Mouse (Mus musculus): ENCODE measurements around the gene Gm826.

Gm826 gene

DNA sequence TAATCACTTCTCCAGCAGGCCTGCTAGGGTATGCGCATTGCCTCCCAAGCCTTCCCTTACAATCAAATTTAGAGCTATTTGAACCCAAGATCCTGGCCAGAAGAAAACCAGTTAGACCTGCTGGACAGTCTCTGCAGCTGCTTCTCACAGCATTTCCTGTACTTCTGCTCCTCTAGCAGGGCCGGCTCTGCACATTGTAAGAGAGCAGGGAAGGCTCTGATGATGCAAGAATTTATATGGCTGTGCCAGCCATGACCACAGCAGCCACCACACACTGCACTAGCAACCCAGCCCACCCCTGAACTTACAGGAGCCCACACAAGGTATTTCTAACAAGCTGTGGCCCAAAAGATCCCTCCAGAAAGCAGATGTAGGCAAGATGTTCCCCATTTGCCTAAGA lies 19.6 kb upstream of the Gm826 start:
- peak; percentile 21 for DNase-seq (ENCODE audit: low spot score)

DNA sequence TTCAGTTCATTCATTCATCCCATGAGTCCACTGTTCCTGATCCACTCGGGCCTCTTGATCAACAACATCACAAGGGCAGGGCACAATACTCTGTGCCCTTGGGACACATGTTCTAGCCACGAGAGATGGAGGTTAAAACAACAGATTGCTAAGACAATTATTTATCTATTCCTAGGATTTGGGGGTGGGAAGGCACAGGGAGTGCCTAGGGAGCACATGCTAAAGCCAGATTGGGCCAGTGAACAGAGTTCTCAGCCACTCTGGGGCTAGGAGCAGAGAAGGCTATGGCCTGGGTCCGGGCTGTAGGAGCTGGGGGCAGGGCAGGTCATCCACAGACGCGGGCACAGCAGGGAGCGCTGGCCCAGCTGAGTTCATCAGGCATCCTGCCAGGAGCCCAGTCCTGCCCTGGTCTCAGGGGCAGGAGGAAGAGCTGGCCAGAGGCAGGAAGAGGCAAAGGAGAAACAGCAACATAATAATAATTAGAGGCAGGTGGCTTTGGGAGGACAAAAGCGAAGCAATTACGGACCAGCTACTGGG lies 17.1 kb upstream of the Gm826 start:
- DNase-seq (ENCODE audit: low spot score), result peak; percentile 47

DNA sequence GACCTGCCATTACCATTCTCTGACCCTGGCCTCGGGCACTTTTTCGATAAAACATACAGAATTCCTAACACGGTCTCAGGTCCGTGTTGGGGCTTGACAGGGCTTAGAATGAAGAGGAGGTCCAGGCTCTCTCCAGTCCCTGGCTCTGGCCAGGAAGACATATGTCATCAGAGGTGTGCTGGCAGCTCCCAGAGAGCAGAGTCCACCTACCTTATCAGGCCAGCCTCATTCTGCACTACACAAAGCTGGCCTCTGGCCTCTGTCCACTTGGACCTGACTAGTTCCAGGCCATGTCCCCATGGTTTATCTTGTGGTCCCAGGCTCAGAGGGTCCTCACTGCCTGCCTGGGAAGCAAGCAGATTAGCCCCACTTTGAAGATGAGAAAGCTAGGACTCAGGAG lies 15.6 kb upstream of the Gm826 start:
- no peak for DNase-seq (ENCODE audit: low spot score)

DNA sequence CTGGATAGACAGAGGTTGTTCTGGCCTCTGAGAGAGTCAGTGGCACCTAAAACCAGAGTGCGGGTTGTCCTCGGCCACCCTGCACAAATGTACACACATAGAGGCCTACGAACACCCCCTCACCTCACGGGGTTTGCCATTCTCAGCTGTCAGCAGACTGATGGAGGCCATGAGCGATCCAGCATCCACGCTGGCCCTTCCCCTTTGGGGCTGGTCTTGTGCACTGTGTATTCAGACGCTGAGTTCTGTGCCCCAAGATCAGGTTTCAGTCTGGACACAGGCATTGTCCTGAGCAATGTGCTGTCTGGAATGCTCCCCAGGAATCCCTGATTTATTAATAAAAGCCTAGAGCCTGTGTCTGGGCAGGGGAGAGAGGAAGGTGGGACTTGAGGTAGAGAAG lies 14.8 kb upstream of the Gm826 start:
- no peak for DNase-seq (ENCODE audit: low spot score)

DNA sequence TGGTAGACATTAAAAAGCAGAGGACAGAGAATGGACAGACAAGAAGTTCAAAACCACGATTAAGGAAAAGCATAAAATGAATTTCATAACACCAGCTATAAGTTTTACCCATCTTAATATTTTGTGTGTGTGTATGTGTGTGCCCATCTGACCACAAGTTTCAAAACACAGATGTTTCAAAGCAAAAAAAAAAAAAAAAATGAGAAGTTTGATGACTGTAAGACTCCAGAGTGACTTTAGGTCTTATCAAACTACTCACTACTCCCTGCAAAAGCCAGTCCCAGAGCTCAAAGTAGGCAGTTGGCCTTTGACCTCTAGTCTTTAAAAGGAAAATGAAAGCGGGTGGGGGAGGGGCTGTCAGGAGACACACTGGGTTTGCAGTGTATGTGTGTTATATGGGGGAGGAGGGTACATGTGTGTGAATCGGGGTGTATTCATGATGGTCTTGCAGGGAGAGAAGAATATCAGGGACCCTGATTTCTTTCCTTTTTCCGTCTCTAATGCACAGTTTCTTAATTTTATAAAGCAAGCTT lies 14.2 kb upstream of the Gm826 start:
- DNase-seq (ENCODE audit: low spot score), result no peak

DNA sequence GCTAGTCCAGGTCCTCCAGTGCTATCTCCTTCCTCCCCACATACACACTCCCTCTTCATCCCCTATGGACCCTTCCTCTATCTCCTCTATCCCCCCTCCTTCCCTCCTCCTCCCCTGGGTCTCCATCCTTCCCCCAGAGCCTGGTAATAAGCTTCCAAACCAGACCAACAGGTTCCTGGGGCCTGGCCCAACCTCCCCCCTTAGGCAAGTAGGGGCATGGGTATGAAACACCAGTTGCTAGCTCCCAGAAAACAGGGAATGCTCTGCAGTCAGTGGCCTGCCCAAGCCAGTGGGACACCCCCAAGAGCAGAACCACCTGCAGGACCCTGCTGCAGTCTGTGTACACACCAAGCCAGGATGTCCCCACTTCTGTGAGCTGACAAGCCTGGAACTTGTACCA lies 11.7 kb upstream of the Gm826 start:
- no peak for DNase-seq (ENCODE audit: low spot score)

DNA sequence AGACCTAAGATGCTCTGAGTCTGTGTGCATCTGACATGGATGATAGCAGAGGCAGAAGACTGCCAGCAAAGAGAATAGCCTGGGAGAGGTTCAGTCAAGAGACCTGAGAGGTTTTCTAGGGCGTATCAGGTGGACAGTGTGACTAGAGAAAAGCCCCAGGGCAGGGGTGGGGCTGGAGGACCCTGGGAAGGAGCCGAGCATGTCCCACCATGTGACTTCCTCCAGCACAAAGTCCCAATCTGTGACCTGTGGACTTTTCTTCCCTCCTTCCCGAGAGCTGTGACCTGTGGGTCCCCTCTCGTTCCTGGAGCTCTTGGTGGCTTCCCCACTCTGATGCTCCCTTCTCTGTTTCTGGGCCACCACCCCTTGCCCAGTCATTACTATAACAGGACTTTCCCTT lies 6.2 kb upstream of the Gm826 start:
- no peak for DNase-seq (ENCODE audit: low spot score)

DNA sequence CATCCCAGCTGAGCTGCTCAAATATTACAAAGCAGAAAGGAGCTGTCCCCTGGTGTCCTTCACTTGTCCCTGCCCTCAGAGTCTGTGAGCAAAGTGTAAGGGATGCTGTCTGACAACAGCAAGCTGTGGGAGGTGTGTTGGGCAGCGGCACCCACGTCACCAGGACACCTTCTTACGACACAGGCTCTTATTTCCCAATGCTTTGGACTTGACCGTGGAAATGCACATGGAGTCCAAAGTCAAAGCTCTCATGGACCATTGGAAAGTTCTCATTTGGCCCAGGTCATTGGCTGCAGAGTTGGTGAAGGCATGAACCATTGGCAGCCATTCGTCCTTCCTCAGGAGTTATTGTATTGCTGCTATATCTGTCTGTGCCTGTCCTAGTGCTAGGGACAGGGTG lies 5.6 kb upstream of the Gm826 start:
- DNase-seq (ENCODE audit: low spot score), result no peak

DNA sequence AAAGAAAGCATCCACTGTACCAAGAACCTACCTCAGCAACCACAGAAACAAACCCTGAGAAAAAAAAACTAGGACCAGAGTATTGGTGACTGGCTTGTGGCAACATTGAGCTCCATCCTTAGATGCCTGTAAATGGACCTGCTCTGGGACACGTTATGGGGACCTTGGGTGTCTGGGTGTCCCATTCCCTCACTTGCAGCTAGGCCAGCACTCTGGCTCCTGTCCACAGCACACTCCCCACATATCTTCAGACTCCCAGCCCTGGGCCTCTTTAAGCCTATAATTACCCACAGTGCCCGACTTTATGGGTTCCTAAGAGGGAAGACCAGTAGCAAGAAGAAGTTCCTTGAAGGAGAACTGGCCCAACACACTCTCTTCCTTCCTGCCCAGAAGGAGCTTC lies 2.1 kb upstream of the Gm826 start:
- DNase-seq (ENCODE audit: low spot score), result no peak

DNA sequence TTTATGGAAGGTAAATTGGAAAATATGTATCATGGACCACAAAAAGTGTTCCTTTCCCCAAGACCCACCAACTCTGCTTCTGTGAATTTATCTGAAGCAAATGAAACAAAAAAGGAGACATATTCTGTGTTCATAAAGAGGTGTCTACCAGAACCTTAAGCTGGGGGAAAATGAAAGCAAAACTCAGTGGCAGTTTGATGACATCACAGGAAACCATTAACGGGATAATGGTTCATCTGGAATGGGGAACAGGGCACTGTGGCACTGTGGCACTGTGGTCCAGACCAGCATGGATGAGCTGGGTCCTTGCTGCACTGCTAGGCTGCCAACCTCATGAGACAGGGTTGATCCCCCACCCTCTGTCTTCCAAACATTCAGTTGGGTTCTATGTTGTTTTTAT lies 1.1 kb upstream of the Gm826 start:
- DNase-seq (ENCODE audit: low spot score), result peak; percentile 25

DNA sequence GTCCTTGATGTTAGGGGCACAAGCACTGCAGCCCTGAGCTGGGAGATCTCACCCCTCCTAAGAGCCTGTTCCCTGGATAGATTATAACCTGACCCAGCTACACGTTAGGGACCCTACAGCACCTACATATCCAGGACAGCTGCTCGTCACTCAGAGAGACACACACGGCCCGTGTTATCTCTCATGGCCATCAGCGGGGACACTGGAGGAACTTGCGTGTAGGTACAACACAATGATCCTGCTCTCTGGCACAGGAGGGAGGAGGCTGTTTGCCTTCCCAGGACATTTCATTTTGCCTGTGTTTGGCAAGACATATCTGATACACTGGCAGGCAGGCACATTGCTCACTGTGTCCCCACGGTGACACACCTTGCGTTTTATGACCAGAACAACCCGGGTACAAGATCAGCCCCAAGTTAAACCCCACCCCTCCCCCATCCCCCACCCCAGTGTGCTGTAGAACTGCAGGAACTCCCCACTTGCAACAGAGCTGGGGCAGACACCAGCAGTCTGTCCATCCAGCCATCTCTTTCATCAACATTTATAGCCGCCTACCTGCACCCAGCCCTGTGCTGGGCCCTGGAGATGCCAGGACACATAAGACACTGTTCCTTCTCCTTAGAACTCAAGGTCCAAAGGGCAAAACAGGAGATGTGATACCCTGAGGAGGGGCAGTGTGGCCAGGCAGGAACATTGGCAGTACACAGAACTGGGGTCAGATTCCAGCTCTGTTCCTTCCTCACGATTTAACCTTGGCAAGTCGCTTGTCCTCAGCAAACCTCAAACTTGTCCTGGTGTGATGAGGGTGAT lies 1.2 kb downstream of the Gm826 start:
- DNase-seq (ENCODE audit: low spot score), result no peak

DNA sequence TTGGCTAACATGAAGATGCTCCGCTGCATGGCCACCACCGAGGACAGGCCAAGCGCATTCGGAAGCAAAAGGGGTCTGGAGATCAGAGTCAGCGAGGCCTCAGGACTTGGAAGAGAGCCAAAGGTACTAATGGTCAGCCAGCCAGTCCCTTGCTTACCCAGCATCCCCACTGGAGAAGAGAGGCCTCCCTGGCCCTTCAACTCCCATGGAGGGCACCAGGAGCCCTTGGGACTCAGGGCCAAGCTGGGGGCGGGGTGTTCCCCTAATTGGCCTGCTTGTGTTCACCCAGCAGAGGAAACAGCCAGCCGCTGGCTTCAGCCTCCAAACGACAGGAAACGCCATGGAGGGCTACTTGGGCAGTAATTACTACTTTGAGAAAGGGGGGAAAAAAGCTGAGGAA lies 5.1 kb downstream of the Gm826 start:
- DNase-seq (ENCODE audit: low spot score), result peak; percentile 37

DNA sequence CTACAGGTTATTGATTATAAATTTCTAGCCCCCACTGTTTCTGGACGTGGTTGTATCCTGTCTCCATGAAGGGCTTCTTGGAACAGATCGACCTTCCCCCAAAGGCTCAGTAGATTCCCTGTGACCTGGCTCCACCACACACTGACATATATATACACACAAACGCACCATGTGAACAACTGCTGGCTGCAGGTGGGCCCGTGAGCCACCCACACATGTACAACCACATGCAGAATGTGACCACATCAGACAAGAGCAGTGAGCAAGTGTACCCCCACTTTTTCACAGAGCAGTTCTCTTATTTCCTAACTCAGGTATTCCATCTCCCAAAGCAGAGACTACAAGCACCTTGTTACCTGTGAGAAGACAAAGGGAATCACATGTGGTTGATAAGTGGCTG lies 6.2 kb downstream of the Gm826 start:
- DNase-seq (ENCODE audit: low spot score), result no peak

DNA sequence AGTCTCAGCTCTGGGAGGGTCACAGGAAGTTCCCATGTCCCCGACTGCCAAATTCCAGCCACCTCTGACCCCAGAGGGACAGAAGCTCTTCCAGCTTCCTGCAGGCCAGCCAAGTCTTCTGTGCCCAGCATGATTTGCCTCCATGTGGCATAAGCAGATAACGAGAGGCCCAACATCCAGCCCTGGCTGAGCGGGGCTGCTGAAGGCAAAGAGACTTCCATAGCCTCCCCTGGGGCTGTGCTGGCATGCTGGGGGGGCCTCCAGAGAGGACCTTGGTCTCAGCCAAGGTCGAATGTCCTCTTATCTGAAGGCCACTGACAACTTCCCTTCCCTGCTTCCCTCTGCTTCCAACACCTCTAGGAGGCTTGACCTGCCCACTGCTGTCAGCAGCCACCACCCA lies 6.8 kb downstream of the Gm826 start:
- DNase-seq (ENCODE audit: low spot score), result no peak

DNA sequence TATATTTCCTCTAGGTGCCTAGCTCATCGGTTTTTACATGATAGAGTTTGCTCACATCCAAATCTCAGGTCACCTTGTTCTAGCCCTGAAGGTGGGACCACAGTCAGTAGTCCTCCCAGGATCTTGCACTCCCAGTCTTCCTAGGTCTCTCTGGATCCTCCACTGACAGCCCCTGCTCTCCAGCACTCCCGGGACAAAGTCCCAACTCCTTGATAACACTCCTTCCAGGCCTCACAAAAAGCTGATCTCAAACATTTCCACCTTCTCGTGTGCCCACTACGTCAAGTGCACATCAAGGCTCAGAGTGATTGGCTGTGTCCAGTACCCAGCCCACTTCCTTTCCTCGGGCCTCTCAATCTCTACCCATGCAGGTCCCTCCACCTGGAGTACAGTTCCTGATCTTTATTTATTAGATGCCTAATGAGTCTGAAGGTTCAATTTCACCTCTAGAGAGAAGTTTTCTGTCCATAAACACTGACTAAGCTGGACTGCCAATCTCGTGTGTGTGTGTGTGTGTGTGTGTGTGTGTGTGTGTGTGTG lies 8.8 kb downstream of the Gm826 start:
- no peak for DNase-seq (ENCODE audit: low spot score)

DNA sequence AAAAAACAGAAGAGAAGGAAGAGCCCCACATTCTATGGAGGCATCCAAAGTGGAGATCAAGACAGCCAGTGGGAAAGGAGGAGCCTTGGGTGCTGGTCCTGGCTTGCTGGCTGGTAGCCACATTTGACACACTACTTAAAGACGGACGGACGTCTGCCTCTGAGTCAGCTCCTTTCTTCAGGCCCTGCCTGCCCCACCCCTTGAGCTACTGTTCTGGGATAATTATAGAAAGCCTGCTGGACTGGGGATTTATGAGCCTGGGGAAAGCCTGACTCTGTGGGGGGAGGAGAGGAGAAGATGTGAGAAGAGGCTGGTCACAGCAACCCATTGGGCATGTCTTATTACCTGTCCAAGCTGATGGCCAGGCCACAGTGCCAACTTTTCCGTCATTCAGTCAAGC lies 12.1 kb downstream of the Gm826 start:
- peak; percentile 58 for DNase-seq (ENCODE audit: low spot score)

DNA sequence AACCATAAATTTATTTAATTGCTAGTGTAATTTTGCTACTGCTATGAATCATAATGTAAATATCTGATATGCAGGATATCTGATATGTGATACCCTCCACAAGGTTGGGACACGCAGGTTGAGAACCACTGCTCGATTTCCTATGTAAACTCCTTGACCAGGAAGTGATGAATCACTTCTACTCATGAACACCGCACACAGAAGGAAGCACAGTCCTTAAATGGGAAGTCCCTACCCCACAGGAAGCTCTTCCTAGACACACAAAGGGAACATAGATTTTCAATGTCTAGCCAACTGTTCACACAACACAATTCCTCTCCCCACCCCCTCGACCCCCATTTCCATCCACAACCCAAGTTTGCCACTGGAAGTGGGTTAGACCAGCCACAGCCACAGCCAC lies 15.7 kb downstream of the Gm826 start:
- DNase-seq (ENCODE audit: low spot score), result no peak

DNA sequence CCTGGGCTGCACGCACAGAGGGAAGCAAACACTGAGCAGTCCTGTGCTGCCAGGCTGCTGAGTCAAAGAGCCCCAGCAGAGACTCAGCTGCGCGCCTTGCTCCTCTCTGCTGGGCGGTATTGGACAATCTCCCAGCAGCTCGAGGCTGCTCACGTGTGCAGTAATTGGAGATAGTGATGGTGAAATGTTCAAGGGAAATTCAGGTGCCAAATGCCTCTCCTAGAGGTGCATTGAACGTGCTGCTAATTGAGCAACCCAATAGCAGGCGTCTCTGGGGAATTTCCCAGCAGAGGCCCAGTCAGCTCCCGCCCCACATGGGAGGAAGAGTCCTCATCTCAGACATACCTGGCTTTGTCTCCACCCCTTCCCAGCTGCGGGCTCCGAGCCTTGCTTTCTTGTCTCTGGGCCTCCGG lies 20.4 kb downstream of the Gm826 start:
- DNase-seq (ENCODE audit: low spot score), result no peak

DNA sequence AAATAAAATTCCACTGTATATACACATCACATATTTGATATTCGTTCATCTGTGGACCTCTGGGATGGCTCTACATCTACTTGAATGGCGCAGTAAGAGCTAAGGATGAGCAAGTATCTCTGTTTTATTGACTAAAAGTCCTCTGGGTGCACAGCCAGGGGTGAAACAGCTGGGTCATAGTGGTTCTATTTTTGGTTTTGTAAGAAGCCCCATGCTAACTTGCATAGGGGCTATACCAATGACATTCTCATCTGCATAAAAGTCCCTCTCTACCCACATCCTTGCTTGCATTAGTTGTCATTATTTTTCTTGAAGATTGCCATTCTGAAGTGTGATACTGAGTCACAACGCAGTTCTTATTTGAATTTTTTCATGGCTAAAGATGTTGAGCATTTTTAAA lies 28.9 kb downstream of the Gm826 start:
- DNase-seq (ENCODE audit: low spot score), result no peak

DNA sequence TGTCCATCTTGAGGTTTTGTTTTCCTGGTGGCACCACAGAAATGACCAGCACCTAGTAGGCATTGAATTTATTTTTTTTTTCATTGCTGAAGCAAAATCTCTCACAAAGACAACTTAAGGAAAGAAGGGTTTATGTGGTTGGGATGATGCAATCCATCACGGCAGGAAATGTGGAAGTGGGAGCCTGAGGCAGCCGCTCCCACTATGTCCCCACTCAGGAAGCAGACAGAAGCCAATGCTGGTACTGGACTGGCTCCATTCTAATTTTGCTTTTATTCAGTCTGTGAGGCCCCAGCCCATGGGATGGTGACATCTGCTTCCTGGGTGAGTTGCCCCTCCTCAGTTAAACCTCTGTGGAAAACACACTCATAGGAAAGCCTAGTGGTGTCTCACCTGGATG lies 30.0 kb downstream of the Gm826 start:
- no peak for DNase-seq (ENCODE audit: low spot score)

DNA sequence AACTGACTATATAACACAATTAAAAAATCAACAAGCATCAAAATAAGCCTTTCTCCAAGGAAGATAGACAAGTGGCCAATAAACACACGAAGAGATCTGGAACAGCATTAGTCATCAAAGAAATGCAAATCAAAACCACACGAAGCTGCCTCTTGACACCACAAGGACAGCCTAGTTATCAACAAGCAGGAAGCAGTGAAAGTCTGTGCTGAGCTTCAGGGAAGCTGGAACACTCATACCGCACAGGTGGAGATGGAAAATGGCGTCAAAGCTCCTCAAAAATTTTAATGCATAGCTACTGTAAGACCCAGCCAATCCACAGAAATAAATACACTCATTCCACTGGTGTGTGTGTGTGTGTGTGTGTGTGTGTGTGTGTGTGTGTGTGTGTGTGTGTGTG lies 31.9 kb downstream of the Gm826 start:
- no peak for DNase-seq (ENCODE audit: low spot score)

DNA sequence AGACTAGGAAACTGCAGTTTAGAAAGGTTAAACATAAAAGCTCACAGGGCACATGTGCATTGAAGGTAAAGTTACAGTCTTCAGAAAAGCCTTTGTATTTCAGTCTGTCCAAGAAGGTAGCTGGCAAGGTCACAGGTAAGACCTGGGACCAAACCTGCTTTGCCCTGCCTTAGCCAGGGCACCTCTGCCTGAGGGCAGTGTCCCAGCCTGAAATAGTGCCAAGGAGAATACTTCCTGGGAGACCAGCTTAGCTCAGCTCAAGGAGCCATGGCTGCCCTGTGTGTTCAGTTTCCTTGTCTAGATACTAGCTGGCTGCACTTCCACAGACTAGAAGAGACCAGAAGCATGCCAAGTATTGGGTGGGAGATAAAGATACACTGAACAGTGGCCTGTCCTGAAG lies 35.4 kb downstream of the Gm826 start:
- no peak for DNase-seq (ENCODE audit: low spot score)

DNA sequence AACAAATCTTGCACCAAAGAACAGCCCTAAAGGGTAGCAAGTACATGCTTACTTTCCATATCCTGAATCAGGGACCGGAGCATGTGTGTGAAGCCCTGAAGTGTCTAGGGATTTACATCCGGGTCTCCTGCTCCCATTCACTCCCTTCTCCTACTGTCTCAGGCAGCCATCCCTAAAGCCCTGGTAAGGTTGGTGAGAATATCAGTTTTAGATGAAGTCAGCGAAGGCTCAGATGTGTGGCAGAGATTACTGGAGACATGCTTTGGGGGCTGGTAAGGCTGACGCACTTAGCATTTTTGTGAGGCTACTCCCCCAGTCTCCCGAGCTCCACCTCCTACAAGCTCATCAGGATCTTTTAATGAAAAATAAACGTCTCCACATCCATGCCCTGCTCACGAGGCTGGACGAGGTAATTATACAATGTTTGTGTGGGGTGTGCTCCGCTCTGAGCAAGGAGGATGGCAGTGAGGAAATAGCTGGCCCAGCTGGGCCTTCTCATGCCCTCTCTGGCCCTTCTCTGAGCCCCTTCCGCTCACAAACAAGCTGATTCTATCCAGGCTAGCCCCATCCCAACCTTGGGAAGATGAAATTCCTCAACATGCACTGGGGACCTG lies 45.3 kb downstream of the Gm826 start:
- DNase-seq (ENCODE audit: low spot score), result no peak

Data from MN1 (cell line).